Mouse (Mus musculus) testis, adult 2 months (tissue): Measurements from ENCODE around the gene Timmdc1.
"Not testable (repeated sequence)": the region's sequence is repeated elsewhere in the genome, so short reads cannot be mapped to it uniquely, and the experiment has no call there.

Experiments
- CTCF ChIP-seq: fragments of 200-500 bp; IDR thresholded peaks from 2 replicates; pipeline ENCODE4 v1.5.1; 2012; ENCODE audit warnings: low read depth, mild to moderate bottlenecking, inconsistent platforms, low read length, moderate library complexity; ENCODE audit not compliant: control insufficient read depth, insufficient read depth, insufficient replicate concordance
- POLR2A ChIP-seq: fragments of 200-500 bp; IDR thresholded peaks from 2 replicates; pipeline ENCODE4 v1.6.1; 2012; ENCODE audit warnings: low read depth, mild to moderate bottlenecking, inconsistent platforms, low read length, moderate library complexity; ENCODE audit not compliant: control insufficient read depth

DNA sequence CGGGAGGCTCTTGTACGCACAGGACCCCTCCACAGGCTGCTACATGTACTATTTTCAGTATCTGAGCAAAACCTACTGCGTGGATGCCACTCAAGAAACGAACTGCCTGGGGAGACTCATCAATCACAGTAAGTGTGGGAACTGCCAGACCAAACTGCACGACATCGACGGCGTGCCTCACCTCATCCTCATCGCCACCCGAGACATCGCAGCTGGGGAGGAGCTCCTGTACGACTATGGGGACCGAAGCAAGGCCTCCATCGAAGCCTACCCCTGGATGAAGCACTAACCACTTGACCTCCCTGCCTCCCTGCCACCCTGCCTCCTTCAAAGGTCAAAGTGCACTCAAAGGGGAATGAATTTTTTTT is 45.2 kb downstream of the Timmdc1 start:
- not testable (repeated sequence) for TF ChIP-seq POLR2A, CTCF
